Mouse (Mus musculus) heart, postnatal 4 days (tissue): Measurements from ENCODE around the gene Chp1. TPM values are rescaled to one million over a fixed set of nuclear protein-coding genes. Genes with fewer than 3 reads are reported as not detected.
"Not testable (repeated sequence)": the region's sequence is repeated elsewhere in the genome, so short reads cannot be mapped to it uniquely, and the experiment has no call there.

Source experiments
- DNase-seq: peaks from one replicate; pipeline ENCODE4 v3.0.0; 2021
- total RNA-seq, 2 experiments: library from RNA; stranded (reverse); gene quantifications; 2 replicates each; pipeline ENCODE4 v1.2.3; 2021

Chp1 gene
- total RNA-seq, result 10 to 100 TPM; 77.5 to 84.8 TPM

DNA sequence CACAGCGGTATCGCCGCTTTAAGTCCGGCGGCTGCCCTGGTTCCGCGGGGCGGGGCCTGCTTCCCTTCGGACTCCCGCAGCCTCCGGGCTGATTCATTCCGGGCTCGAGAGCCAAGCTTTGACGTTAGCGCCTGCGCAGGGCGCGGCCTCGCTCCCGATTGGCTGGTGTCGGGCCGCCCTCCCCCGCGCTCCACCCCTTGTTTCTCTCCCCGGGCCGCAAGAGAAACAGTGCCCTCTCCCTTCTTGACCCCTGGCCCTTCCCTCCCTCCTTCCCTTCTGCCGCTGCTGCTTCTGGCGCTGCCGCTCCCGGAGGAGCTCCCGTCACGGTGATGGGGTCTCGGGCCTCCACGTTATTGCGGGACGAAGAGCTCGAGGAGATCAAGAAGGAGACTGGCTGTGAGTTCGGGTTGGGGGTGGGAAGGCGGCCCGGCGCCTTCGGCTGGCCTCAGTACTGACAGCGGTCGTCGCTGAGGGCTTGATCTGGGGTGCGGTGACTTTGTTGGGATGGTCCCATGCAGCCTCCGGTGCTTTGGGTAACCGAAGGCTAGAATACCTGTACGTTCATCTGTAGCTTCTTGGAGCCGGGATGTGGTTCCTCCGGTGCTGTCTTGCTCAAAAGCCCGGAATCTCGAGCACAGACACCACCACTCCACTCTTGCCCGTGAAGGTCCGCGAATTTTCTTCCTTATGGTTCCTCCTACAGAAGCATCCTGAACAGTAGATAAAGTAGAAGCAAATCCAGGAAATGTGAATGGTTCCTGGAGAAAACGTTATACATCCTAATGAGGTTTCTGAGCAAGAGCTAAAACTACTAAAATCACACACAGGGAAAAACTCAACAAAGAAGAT is at the start of gene Chp1, which contains the start of gene Exd1:
TSS of gene Chp1 (plus strand) at position 176 of the 849 bp plus-strand sequence.
TSS of gene Exd1 (minus strand) at position 106 of the 849 bp plus-strand sequence.
- DNase-seq, result peak; percentile 99

DNA sequence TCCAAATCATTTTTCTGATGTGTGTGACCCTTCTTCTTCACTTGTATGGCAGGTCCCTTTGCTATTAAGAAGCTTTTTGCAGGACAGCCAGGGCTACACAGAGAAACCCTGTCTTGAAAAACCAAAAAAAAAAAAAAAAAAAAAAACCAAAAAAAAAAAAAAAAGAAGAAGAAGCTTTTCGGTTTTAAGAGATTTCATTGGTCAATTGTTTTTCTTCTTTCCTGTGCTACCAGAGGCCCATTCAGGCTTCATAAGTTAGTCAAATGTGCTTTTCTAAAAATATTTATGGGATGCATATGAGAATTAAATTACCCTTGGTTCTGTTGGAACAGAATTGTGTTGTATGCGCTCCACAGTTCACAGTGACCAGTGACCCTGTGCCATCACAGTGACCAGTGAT is 48.6 kb upstream of the Chp1 start:
- DNase-seq, result no peak

DNA sequence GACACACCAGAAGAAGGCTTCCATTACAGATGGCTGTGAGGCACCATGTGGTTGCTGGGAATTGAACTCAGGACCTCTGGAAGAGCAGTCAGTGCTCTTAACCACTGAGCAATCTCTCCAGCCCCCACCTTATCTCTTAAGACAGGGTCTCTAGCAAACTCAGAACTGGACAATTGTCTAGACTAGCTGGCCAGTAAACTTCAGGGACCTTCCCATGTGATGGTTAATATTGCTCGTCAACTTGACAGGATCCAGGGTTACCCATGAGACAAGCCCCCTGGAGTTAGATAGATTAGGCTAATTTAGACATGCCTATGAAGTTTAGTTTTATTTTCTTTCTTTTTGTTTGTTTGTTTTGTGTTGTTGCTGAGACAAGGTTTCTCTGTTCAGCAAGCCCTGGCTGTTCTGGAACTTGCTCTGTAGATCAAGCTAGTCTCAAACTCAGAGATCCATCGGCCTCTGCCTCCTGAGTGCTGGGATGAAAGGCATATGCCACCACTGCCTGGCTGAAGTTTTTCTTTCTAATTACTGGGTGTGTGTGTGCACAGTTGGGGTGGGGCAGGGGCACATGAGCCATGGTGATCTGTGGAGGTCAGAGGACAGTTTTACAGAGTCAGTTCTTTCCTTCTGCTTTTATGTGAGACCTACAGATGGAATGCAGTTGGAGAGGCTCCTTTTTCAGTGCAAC is 46.4 kb upstream of the Chp1 start:
- no peak for DNase-seq

DNA sequence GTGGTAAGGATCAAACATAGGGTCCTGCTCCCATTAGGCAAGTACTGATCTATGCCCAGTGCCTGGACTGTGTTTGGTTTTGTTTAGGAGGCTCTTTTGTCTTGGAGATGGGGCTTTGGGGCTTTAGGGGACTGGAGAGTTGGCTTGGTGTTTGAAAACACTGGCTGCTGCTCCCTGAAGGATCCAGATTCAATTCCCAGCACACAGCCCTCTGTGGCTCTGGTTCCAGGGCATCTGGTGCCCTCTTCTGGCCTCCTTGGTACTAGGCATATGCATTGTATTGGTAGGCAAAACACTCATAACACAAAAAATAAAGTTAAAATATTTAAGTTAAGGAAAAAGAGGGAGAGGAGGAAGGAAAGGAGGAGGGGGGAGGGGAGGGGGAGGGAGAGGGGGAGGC is 40.4 kb upstream of the Chp1 start:
- no peak for DNase-seq

DNA sequence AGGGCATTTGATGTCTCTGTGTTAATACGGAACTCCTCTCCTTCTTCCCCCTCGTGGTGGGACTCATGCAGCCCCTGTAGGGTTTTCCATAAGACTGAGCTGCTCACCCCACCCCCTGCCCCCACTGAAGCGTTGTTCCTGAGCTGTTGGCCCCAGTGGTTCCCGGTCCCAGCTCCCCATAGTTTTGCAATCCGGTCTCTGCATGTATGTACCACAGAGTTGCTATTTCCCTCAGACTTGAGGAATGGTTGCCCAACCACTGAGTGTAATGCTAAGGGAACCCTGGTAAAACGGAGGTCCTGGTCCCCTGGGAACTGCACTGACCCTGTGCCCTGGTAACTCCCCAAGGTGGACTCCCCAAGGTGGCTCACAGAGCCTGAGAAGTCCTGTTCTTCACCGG is 39.0 kb upstream of the Chp1 start:
- not testable (repeated sequence) for DNase-seq

DNA sequence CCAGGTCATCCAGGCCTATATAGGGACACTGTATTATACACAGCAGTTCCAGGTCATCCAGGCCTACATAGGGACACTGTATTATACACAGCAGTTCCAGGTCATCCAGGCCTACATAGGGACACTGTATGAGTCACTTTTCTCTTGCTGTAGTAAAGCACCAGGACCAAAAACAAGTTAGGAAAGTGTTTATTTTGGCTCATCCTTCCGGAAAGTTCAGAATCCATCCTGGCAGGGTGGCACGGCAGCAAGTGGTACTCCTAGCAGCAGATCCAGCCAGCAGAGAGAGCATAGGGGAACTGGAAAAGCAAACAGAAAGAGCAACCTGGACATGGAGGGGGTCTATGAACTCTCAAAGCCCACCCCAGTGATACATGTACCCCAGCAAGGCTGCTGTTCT is 36.6 kb upstream of the Chp1 start:
- DNase-seq, result no peak

DNA sequence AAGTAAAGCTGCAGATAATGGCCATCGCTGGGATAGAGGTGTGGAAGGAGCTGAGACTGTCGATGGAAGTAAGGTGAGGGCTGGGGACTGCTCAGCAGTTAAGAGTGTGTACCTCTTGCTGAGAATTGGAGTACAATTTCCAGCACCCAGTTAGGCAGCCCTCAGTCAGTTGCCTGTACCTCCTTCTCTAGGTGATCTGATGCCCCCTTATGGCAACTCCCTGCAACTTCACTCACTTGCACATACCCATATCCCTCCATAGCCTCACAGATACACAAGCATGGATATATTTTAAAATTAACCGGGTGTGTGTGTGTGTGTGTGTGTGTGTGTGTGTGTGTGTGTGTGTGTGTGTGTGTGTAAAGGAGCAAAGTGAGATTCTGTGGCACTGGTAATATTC is 35.2 kb upstream of the Chp1 start:
- DNase-seq, result no peak

DNA sequence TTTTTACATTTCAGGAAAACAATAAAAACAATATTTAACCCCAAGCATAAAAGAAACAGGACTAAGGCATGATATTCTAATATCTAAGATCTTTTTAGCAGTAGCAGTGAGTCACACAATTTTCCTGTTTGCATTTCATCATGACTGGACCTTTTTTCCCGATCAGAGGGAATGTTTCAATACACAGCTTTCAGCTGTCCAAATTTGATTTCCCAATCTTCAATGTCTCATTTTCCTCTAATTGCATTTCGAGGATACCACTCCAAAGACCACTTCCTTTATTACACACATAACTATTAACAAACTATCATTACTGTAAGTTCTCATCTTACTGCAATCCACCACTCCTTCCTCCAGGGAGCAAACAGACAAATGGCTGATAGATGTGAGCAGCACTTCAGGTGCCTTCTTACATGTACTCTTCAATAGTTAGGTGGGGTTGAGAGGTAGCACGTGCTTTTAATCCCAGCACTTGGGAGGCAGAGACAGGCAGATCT is 33.4 kb upstream of the Chp1 start:
- no peak for DNase-seq

DNA sequence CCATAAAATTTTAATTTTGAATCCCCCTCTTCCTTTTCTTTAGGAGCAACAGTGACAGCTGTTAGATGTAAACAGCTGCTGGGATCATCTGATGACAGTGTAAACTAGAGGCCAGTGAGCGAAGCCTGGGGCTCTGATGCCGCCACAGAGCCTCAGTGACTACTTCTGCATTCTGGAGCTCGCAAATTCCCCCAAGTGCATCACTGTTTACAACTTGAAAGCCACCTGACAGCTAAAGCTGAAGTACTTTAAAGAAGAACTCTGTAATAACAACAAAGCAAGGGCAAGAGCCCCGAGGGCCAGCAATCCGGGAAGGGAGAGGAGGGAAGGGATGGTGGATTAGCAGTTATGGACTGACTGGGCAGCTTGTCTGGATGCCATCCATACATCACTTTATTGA is 30.7 kb upstream of the Chp1 start:
- no peak for DNase-seq

DNA sequence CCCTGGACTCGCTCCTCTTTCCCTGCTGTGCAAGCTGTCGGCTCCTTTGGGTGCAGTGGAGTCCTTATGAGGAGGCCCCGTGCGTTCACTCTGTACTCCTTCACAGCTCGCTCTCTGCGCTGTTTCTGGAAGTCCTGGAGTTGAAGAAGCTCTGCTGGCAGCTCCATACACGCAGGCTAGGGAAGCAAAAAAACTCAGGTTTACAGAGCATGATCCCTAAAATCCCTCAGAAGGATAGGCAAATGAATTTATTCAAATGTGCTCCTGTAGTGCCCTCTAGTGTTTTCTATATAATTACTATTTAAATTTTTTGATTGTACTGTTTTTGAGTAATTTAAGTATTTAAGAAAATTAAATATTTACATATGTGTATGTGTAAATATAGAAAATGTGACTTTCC is 26.9 kb upstream of the Chp1 start:
- DNase-seq, result no peak

DNA sequence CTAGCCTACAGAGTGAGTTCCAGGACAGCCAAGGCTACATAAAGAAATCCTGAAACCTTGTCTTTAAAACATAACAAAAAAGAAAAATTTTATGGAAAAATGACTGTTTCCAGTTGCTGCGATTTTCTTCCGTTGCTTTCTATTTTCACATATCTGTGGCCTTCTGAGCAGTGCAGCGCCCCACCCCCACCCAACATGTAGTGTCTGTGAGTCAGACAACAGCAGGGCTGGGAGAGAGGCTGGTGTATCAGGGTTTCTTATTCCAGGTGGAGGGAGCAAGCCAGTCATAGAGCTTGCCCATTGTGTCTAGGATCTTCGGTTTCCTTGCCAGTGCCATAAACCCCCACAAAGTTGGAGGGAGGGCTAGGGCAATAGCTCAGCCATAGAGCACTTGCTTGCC is 23.7 kb upstream of the Chp1 start:
- DNase-seq, result no peak

DNA sequence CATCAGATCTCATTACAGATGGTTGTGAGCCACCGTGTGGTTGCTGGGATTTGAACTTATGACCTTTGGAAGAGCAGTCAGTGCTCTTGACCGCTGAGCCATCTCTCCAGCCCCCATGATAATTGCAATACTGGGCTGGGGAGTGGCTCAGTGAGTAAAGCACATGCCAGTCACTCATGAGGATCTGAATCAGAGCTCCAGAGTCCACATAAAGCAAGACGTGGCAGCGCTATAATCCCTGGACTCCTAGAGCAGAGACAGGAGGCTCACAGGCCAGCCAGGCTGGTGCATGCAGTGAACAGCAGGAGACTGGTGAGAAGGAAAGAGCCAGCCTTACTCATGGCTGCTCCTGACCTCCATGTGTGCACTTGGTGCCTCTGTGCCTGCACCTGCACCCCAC is 22.1 kb upstream of the Chp1 start:
- DNase-seq, result no peak

DNA sequence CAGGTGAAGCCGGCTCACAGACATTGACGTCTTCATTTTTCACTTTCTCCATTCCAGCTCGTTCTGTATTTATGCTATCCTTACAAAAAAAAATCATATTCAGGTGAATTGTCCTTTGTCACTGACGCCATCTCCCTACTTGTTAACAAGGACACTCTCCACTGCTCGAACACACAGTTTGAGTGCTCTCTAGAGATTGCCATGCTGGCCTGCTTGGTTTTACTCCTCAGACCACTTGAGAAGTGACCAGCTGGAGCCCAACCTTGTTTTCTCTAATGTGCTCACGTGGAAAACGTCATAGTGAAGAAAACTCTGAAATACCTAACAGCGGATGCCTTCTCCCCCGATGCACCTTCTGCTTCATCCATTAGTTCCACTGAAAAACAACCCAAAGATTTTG is 8.7 kb upstream of the Chp1 start:
- DNase-seq, result no peak

DNA sequence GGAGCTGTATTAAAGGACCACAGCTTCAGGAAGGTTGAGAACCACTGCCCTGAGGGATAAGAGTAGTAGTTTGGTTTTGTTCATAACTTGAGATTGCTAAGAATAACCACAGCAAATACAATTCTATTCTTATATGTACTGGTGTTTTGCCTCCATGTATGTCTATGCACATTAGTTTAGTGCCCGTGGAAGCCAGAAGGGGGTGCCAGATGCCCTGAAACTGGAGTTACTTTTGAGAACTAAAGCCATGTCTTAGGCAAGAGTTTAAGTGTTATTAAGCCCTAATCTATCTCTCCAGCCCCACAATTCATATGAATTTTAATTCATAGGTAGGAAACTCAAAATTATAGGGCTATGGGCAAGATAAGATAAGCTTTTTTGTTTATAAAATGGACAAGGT is 5.4 kb upstream of the Chp1 start:
- DNase-seq, result peak; percentile 70

DNA sequence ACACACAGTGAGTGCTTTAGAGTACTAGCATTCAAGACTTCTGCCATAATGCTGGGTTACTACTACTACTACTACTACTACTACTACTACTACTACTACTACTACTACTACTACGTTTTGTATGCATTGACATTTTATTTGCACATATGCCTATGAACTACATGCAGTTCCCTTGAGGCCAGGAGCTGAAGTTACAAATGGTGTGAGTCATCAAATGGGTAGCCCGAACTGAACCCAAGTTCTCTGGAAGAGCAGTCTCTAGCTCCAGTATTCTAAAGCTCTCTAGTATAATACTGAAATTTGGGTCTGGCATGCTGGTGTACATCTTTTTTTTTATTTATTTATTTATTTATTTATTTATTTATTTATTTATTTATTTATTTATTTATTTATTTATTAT is 3.8 kb upstream of the Chp1 start:
- DNase-seq, result no peak

DNA sequence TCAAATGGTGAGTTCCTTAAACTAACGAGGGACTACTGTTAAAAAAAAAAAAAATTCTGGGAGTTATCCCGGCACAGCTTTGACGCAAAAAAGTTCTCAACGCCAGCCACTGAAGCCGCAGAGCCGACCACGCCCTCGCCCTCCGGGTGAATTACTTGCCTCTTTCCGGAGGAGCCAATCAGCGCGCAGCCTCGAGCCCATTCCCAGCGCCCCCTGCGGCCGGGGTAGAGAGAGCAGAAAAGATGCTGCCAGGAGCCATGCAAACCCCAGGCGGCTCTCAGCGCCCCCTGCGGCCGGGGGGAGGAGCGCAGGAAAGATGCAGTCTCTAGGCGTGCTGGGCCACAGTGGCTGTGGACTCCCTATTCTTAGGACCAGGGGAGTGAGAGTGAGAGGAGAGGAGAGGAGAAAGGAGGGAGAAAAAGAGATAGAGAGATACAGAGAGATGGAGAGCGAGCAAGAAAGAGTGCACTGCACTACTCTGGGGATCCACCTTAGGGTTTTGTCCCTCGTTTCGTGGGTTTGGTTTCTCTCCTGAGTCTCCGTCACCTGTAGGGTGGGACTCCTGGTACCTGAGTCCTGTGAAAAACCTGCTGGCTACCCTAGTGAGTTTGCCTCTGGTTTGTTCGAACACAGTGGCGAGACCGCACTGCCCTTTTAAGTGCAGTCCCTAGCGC is 512 bp upstream of the Chp1 start:
- peak; percentile 88 for DNase-seq

DNA sequence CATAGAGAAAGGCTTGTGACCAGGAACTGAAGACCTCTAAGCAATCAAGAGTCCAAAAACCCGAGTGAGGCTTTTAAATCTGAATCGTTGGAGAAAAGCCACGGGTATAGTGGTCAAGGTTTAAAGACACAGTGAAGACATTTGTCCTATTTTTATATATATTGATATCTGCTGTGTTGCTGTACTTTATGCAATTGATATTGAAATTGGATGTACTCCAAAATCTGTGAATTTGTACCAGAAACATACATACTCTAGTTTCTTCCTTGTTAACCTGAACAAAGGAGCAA is 819 bp downstream of the Chp1 start:
- DNase-seq, result no peak

DNA sequence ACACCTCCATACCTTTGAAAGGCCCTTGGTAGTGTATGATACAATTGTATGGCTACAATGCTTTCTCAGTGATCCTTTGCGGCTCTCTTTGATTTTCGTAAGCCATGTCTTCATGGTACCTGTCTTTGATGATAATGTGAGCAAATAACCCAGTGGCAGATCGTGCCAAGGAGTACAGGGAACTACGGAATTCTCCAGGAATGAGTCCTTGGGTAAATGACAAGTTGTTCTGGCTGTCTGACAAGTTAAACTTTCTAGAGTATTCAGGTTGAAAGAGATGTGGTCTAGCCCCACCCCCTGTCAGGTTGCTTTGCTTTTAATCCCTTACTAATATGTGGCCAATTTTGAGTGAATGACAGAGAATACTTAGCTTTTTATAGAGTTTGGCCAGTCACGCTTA is 1.2 kb downstream of the Chp1 start:
- DNase-seq, result no peak

DNA sequence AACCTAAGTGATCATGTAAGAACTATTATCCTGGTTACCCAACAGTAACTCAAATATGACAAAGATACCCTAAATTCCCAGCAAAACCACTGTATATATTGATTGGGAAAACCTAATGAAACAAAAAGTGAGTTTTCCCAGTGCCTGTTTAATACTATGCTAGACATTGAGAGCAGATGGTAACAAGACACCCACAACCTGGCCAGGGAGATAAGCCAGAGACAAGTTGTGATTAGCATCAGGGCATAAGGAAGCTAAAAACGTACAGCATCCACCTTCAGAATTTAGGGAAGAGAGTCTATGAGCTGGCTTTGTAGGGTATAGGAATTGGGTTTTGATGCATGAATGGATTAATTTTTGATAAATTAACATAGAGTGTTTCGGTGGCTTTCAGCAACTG is 2.2 kb downstream of the Chp1 start:
- DNase-seq, result no peak

DNA sequence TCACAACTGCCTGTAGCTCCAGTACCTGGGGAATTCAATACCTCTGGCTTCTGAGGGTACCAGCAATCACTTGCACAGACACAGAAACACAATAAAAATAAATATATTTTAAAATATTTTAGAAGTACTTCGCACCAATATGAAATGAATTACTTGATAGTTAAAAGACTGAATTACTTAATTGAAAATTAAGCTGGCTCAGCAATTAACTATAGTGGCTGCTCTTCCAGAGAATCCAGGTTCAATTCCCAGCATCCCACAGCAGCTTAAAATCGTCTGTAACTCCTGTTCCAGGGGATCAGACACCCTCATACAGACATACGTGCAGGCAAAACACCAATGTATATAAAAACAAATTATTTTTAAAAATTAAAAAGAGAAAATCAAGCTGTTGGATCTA is 10.5 kb downstream of the Chp1 start:
- DNase-seq, result no peak

DNA sequence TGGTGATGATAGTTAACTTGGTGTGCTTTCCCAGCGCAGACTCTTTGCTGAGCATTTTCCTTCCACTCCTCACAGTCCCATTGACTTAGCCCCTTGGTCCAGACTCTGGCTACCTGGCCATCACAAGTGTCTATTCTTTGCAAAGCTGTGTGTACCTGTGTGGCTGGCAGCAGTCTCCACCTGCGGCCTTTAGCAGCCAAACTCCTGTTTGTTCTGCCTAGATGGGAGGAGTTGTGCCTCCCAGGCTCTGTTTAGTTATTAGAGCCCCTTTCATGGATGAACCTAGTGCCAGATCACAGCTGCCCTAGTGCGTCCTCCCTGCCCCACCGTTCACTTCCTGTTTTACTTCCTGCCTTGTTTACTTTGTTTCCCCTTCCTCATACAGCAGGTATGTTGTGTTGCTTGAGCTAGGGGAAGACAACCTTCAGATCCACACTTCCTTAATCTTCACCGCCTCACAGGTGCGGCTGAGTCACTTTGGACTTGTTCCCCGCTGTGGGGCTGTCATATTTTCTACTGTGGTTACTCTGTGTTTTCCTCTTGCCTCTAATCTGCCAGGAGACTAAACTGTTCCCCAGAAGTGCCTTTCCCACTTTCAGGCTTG is 11.3 kb downstream of the Chp1 start:
- DNase-seq, result no peak

DNA sequence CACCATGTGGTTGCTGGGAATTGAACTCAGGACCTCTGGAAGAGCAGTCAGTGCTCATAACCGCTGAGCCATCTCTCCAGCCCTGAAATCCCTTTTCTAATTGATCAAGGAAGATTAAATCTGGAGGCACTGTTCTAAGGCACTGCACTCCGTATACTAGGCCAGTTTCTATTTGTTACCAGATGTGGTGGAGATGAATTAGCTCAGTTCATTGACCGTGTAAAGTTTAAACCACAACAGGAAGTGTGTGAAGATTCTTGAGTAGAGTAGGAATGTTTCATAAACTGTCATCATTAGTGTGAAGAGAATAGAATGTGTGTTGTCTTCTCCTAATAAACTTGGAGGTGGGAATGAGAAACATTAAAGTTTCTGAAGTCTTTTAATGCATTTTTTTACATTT is 14.3 kb downstream of the Chp1 start:
- no peak for DNase-seq

DNA sequence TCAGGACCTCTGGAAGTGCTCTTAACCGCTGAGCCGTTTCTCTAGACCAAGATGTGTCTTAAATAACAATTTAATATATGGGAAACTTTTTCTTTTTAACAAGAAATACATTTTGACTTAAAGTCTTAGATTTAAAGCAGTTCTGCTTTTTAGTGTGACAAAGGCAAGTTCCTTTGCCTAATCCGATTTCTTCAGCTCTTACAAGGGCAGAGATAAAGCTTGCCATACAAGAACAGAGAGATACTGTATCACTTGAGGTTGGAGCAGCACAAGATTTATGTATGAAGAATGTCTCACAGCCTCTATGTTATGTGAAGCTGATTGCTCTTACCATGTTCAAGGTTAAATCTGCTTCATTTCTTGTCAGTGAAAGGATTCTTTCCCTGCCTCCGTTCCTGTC is 17.8 kb downstream of the Chp1 start:
- no peak for DNase-seq
